Mouse (Mus musculus) heart, embryonic 16.5 days (tissue): ENCODE data around the gene Polr2h. TPM values are rescaled to one million over a fixed set of nuclear protein-coding genes. Genes with fewer than 3 reads are reported as not detected.
A peak's percentile ranks its signal among the peaks of the same experiment; 100 is the strongest.

Source experiments
- ATAC-seq: fragments of 200-750 bp; cut with Nextera tagmentation; replicated peaks from 2 replicates; pipeline ENCODE4 v1.8.0; 2017; ENCODE audit warnings: moderate number of reproducible peaks; ENCODE audit not compliant: insufficient read depth, low FRiP score; ENCODE audit errors: extremely low read depth
- H3K27ac ChIP-seq: fragments of 300-500 bp; sonication (generic); 2 replicates; pipeline ENCODE4 v1.5.1; 2014; ENCODE audit warnings: mild to moderate bottlenecking, low read length, control low read depth, moderate library complexity
- H3K27me3 ChIP-seq: fragments of 300-500 bp; sonication (generic); 2 replicates; pipeline ENCODE4 v1.6.1; 2014; ENCODE audit warnings: low read length, mixed read lengths; ENCODE audit not compliant: control insufficient read depth, insufficient read depth
- H3K36me3 ChIP-seq: fragments of 300-500 bp; sonication (generic); 2 replicates; pipeline ENCODE4 v1.6.1; 2014; ENCODE audit not compliant: control insufficient read depth, insufficient read depth
- H3K4me1 ChIP-seq: fragments of 300-500 bp; sonication (generic); 2 replicates; pipeline ENCODE4 v1.6.1; 2014; ENCODE audit warnings: low read length, mixed read lengths; ENCODE audit not compliant: control insufficient read depth, insufficient read depth
- H3K4me2 ChIP-seq: fragments of 300-500 bp; sonication (generic); 2 replicates; pipeline ENCODE4 v1.6.1; 2014; ENCODE audit warnings: low read depth, mild to moderate bottlenecking, control low read depth, low read length
- H3K4me3 ChIP-seq: fragments of 300-500 bp; sonication (generic); 2 replicates; pipeline ENCODE4 v1.5.1; 2014; ENCODE audit warnings: mild to moderate bottlenecking, control low read depth, low read length
- H3K9ac ChIP-seq: fragments of 300-500 bp; sonication (generic); 2 replicates; pipeline ENCODE4 v1.6.1; 2014; ENCODE audit warnings: low read length, control low read depth
- H3K9me3 ChIP-seq: fragments of 300-500 bp; sonication (generic); replicated peaks from 2 replicates; pipeline ENCODE4 v1.6.1; 2016; ENCODE audit warnings: low read length; ENCODE audit not compliant: control insufficient read depth
- whole genome bisulfite sequencing: fragments of 180-500 bp; shearing (Covaris S2); extraction: QIAGEN DNeasy Blood & Tissue Kit; methylation state at CpG from one replicate; pipeline ENCODE4 v1.1.7; 2014; 5-methylcytosine and 5-hydroxymethylcytosine counted together
- polyA plus RNA-seq: library from polyadenylated mRNA; unstranded; fragments of >200 nt; fragmentation: Nextera tagmentation; extraction: Ambion mirVana; gene quantifications from 2 replicates; pipeline ENCODE4 v1.2.1, GENCODE M21; 2015

The Polr2h gene
- polyA plus RNA-seq, 1 experiment from 2014 or later: 51.8 TPM

DNA sequence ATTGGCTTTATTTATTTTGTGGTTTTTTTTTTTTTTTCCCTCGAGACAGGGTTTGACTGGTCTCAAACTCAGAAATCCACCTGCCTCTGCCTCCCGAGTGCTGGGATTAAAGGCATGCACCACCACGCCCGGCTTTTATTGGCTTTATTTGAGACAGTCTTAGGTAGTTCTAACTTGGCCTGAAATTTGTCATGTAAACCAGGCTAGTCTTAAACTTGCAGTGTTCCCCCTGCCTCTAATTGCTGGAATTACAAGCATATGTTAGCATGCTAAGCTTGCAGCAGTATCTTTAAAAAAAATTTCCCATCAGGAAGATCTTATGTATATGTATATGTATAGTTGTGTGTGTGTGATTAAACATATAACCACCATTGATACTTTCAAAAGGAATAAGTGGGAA, 40.8 kb upstream of the Polr2h start:
- ATAC-seq: no peak
- peaks cover 26% of the 10 kb centered on the region for H3K4me1 ChIP-seq
- H3K27me3 ChIP-seq: no peaks in the 10 kb centered on the region
- no peak overlapping the region for H3K9ac ChIP-seq
- H3K27ac ChIP-seq: no peak overlapping the region
- 87% methylated on average over 4 of the region's 4 CpGs for WGBS
- H3K36me3 ChIP-seq: peaks cover 57% of the 10 kb centered on the region
- no peaks in the 10 kb centered on the region for H3K9me3 ChIP-seq
- H3K4me3 ChIP-seq: no peak overlapping the region
- H3K4me2 ChIP-seq: no peak overlapping the region

DNA sequence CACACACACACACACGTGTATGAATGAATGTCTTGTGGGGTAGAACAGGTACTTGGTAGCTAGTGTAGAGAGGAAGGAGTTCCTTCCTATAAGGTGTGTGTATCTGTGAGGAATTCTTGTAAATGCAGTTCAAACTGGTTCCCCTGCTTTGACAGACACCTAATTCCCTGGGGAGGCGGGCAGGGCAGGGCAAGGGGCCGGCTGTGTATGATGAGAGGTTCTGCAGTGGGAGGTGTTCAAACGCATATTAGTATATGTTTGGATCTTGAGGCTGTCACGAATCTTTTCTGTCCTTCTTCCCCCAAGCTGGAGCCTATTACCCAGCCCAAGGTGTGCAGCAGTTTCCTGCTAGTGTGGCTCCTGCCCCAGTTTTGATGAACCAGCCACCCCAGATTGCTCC, 40.1 kb upstream of the Polr2h start:
- H3K4me1 ChIP-seq: peaks cover 26% of the 10 kb centered on the region
- H3K9me3 ChIP-seq: no peaks in the 10 kb centered on the region
- WGBS: 86% methylated on average over 5 of the region's 5 CpGs
- no peak overlapping the region for H3K9ac ChIP-seq
- no peaks in the 10 kb centered on the region for H3K27me3 ChIP-seq
- H3K27ac ChIP-seq: no peak overlapping the region
- H3K4me2 ChIP-seq: no peak overlapping the region
- H3K36me3 ChIP-seq: peaks cover 64% of the 10 kb centered on the region
- no peak for ATAC-seq
- no peak overlapping the region for H3K4me3 ChIP-seq

DNA sequence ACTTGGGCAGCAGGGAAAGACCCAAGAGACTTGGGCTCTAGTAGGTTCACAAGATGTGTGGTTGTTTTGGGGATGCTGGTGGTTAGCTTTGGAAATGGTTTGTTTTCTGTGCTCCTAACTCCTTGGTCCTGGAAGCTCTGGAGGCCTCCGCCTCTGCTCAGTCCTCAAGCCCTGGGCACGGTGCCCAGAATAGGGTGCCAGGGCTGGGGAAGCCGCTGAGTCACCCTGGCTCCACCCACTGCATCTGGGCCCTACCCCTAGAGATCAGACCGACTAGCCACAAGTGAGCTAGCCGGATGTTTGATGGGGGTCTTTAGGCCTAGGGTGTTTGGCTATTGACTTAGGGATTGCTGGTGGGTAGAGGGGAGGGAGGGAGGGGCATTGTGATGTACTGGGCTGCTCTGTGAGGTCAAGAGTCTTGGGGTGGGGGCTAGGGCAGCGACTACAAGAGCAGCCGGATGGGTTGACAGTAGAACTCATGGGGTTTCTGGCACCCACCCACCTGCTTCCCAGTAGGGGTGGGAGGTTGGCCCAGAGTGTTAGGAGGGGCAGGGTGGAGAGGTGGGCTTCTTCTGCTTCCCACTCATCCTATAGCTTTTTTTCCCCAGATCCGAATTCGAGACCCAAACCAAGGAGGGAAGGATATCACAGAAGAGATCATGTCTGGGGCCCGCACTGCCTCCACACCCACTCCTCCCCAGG, 39.3 kb upstream of the Polr2h start:
- no peak overlapping the region for H3K4me3 ChIP-seq
- peaks cover 71% of the 10 kb centered on the region for H3K36me3 ChIP-seq
- WGBS: 54% methylated on average over 10 of the region's 10 CpGs
- H3K27ac ChIP-seq: no peak overlapping the region
- H3K4me1 ChIP-seq: peaks cover 26% of the 10 kb centered on the region
- H3K27me3 ChIP-seq: no peaks in the 10 kb centered on the region
- peak; percentile 45; the same call in 1 of the 2 replicates for ATAC-seq
- H3K9ac ChIP-seq: no peak overlapping the region
- no peaks in the 10 kb centered on the region for H3K9me3 ChIP-seq
- no peak overlapping the region for H3K4me2 ChIP-seq

DNA sequence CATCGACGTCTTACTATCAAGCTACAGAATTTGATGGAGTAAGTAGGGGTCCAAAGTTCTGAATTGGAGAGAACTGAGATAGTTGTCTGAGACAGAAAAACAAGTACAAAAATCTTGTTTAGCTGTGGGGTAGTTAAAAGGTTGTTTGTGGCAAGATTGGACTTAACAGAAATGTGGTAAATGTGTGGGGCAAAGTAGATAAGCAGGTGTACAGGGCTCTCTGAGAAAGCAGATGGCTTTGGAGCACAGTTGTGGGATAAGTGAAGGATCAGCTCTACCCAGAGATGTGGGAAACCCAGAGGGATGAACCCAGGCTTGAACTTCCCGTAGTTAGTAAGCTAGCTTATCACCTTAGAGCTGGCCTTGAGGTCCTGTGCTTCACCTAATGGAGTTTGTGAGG, 26.7 kb upstream of the Polr2h start:
- 85% methylated on average over 3 of the region's 3 CpGs for WGBS

DNA sequence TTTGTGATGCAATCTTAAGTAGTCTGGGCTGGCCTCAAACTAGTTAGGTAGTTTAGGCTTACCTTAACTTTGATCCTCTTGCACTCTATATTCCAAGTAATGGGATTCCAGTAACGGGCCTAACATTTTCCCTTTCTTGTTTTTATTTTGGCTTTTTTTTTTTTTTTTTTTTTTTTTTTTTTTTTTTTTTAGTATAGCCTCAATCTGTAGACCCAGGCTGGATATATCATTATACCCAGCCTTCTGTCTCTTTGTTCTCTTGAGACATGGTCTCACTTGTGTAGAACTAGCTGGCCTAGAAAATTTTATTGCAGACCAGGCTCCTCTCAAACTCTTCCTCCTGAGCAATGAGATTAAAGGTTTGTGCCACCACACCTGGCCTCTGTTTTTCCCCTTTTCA, 25.8 kb upstream of the Polr2h start:
- Histone ChIP-seq H3K4me3 (no peak overlapping the region), H3K36me3 (peaks cover 45% of the 10 kb centered on the region), H3K27me3 (no peaks in the 10 kb centered on the region), H3K4me1 (peaks cover 22% of the 10 kb centered on the region), H3K4me2 (no peak overlapping the region), H3K9me3 (no peaks in the 10 kb centered on the region), H3K27ac (no peak overlapping the region), H3K9ac (no peak overlapping the region)
- no peak for ATAC-seq
- WGBS: 76% methylated on average over 1 of the region's 1 CpGs

More for the DNA sequence above, 26.7 kb upstream of the Polr2h start:
- H3K27me3 ChIP-seq: no peaks in the 10 kb centered on the region
- H3K4me1 ChIP-seq: peaks cover 19% of the 10 kb centered on the region
- peaks cover 54% of the 10 kb centered on the region for H3K36me3 ChIP-seq
- no peak overlapping the region for H3K9ac ChIP-seq
- H3K9me3 ChIP-seq: no peaks in the 10 kb centered on the region
- no peak overlapping the region for H3K4me2 ChIP-seq
- ATAC-seq: no peak
- no peak overlapping the region for H3K4me3 ChIP-seq
- H3K27ac ChIP-seq: no peak overlapping the region

DNA sequence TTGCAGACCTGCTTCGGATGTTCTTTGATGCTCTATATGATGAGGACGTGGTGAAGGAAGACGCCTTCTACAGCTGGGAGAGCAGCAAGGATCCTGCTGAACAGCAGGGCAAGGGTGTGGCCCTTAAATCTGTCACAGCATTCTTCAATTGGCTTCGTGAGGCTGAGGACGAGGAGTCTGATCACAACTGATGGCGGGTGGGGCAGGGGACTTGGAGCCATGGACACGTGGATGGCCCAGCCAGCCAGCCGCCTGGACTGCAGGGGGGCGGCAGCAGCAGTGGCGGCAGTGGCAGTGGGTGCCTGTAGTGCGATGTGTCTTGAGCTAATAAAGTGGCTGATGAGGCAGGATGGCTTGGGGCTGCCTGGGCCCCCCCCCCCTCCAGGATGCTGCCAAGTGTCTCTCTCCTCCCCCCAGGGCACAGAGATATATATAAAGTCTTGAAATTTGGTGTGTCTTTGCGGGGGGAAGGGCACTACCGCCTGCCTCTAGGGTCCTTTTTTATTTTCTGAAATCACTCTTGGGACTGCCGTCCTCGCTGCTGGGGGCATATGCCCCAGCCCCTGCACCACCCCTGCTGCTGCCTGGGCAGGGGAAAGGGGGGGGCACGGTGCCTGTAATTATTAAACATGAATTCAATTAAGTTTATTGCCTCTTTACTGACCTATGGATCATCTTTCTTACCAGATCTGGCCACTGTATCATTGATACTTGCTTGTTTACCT, 25.1 kb upstream of the Polr2h start:
- Histone ChIP-seq H3K36me3 (peaks cover 37% of the 10 kb centered on the region), H3K9ac (no peak overlapping the region), H3K27ac (no peak overlapping the region), H3K4me1 (peaks cover 22% of the 10 kb centered on the region), H3K4me2 (peak overlapping the region; percentile 99; the same call in 1 of the 2 replicates), H3K9me3 (no peaks in the 10 kb centered on the region), H3K4me3 (no peak overlapping the region), H3K27me3 (no peaks in the 10 kb centered on the region)
- no peak for ATAC-seq
- 49% methylated on average over 16 of the region's 16 CpGs for WGBS

DNA sequence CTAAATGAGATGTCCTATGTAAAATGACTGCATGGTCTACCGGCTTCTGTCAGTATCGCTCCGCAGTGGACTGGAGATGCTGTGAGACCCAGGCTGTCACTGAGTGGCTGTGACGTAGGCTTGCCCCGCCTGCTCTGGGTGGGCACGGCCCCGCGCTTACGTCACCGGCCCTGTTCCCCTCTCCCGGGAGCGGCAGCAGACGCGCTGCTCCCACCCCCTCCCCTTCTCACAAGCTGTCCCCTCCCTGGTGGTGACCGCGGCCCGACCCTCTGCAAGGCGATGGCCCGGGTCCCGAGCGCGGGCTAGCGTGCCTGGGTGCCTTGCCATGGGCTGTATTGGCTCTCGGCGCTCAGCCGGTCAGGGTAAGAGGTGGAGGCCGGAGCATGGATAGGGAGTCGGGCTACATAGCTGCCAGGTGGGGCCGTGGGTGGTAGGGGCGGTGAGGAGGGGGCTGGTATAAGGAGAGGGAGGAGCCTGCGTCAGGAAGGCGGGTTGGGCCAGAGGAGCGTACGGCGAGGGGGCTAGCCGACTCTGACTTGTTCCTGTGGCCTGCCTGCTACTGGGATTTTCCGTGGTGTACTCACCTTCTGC, 24.3 kb upstream of the Polr2h start, which contains the start of gene Fam131a:
TSS of gene Fam131a (plus strand) at position 131 of the 591 bp plus-strand sequence.
- peaks cover 22% of the 10 kb centered on the region for H3K4me1 ChIP-seq
- peak within 1 kb of the TSS; percentile 71 for H3K4me3 ChIP-seq
- H3K4me2 ChIP-seq: peak within 1 kb of the TSS; percentile 99
- H3K36me3 ChIP-seq: peaks cover 31% of the 10 kb centered on the region
- H3K27me3 ChIP-seq: no peaks in the 10 kb centered on the region
- ATAC-seq: peak; percentile 96
- peak within 1 kb of the TSS; percentile 83 for H3K9ac ChIP-seq
- H3K9me3 ChIP-seq: no peaks in the 10 kb centered on the region
- 1% methylated on average over 37 of the region's 37 CpGs for WGBS
- peak within 1 kb of the TSS; percentile 81 for H3K27ac ChIP-seq

DNA sequence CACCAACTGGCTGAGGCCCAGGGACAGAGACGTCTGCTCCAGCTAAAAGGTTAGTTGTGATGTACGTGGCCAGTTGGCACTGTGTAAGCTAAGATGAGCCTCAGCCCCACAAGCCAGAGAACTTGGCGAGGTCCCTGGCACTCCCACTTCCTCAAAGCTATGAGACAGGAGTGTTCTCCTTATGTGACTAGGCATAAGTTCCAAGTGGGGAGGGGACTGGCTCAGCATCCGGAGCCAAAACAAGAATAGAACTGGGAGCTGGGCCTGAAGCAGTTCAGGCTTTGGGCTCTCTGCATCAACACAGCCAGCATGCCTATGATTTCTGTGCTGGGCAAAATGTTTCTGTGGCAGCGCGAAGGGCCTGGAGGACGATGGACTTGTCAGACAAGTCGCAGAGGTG, 22.7 kb upstream of the Polr2h start:
- ATAC-seq: no peak
- no peaks in the 10 kb centered on the region for H3K27me3 ChIP-seq
- WGBS: 59% methylated on average over 8 of the region's 8 CpGs
- no peak overlapping the region for H3K9ac ChIP-seq
- H3K36me3 ChIP-seq: peaks cover 15% of the 10 kb centered on the region; the same call in 1 of the 2 replicates
- peak overlapping the region; percentile 49 for H3K4me3 ChIP-seq
- no peaks in the 10 kb centered on the region for H3K9me3 ChIP-seq
- H3K27ac ChIP-seq: peak overlapping the region; percentile 56
- H3K4me2 ChIP-seq: peak overlapping the region; percentile 67
- peaks cover 22% of the 10 kb centered on the region for H3K4me1 ChIP-seq
